Mouse (Mus musculus): ENCODE results near the gene Ppm1m.

DNA sequence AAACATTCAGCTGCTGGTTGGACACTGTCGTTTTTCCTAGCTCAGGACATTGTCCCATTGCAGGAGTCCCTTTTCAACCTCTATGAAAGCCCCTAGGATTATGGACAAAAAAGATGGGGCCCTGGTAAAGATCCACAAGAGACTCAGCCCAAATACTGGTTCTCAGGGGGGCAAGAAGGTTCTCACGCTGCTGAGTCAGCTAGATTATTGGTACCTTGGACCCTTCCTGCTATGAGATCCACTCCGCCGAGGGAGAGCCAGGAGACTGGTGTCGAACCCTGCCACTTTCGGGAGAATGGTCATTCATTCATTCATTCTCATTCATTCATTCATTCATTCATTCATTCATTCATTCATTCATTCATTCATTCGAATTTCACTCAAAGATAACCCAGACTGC is 17.4 kb upstream of the Ppm1m start:
- TF ChIP-seq POLR2A (IDR thresholded peaks at IDR 0.05; ENCODE audit: insufficient read depth, low read depth, low read length): no peak
- TF ChIP-seq EP300 (IDR thresholded peaks at IDR 0.05; ENCODE audit: insufficient read depth, low read depth, low read length): no peak
